Comparison of ENCODE assay signal across 8 mouse cellular contexts in the genomic region with DNA sequence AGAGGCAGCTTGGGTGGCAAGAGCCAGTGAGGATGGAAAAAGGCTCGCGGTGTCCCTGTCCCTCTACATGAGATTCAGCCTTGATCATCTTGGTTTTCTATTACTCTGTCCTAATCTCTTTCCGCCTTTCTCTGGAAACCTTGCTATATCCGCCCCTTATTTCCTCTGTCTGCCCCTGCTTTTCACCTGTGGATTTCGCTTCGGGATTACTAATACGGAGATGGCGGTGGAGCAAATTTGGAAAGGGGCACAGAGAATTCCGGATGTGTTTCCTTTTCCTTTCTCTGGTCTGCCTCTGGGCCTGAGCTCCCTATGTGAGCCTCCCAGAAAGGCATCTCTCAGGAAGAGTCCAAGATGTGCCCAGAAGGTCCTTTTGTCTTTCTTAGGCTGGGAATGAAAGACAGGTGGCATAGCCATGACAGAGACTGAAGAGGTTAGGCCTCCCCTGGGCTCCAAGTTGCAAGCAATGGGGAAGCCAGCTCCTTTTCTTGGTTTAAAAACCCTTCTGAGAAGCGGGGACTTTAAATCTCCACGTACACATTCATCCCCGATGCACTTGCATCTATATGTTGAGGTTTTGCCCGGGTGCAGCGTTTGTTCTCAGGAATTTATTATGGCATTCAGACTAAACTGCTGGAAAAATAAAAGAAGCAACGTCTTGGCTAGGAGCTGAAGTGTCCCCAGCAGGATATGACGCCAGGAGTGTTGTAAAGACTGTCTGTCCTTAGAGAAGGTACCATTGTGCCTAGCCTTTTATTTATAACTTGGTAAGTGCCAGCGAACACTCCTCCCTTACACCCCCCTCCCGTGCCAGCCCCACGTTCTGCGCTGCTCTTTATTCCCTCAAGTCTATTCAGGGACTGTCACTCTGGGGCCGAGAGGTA. TPM values are rescaled to one million over a fixed set of nuclear protein-coding genes. Genes with fewer than 3 reads are reported as not detected.
DNase-seq lines count a peak whose midpoint lies in the region; ATAC-seq lines count a peak whose summit lies in the region.

No protein-coding gene starts in this region.

- peak overlapping the region; percentile 44; the same call in 1 of the 2 replicates for H3K4me2 ChIP-seq in forebrain, embryonic 11.5 days (ENCODE audit: low read depth, low read length, severe bottlenecking)
- H3K4me2 ChIP-seq in forebrain, embryonic 15.5 days (replicated peaks) = no peak overlapping the region
- 0 out of 2 replicates have a peak overlapping the region, but pooled peaks have one; percentile 43 for H3K4me2 ChIP-seq in liver, embryonic 15.5 days

- H3K9me3 ChIP-seq in forebrain, embryonic 11.5 days (ENCODE audit: control insufficient read depth, low read length) = no peaks in the 10 kb centered on the region
- H3K9me3 ChIP-seq in forebrain, embryonic 15.5 days = no peaks in the 10 kb centered on the region
- H3K9me3 ChIP-seq in megakaryocyte, embryonic 14.5 days = peaks cover 10% of the 10 kb centered on the region; the same call in 1 of the 2 replicates
- no peaks in the 10 kb centered on the region for H3K9me3 ChIP-seq in liver, embryonic 15.5 days (replicated peaks)

- H3K9ac ChIP-seq in forebrain, embryonic 11.5 days (ENCODE audit: low read length) = no peak overlapping the region
- H3K9ac ChIP-seq in forebrain, embryonic 15.5 days (replicated peaks) = no peak overlapping the region
- no peak overlapping the region for H3K9ac ChIP-seq in liver, embryonic 15.5 days

- H3K4me1 ChIP-seq in forebrain, embryonic 11.5 days (replicated peaks; ENCODE audit: control insufficient read depth, insufficient read depth, low read length) = peaks cover 10% of the 10 kb centered on the region; the same call in 1 of the 2 replicates
- peaks cover 9% of the 10 kb centered on the region for H3K4me1 ChIP-seq in forebrain, embryonic 15.5 days
- H3K4me1 ChIP-seq in megakaryocyte, embryonic 14.5 days = peaks cover 49% of the 10 kb centered on the region
- peaks cover 10% of the 10 kb centered on the region for H3K4me1 ChIP-seq in liver, embryonic 15.5 days (replicated peaks)

- no peak for ATAC-seq in forebrain, embryonic 11.5 days (replicated peaks; ENCODE audit: low FRiP score)
- no peak for ATAC-seq in forebrain, embryonic 15.5 days (replicated peaks)
- ATAC-seq in megakaryocyte, adult 5-6 weeks (ENCODE audit: poor library complexity, severe bottlenecking) = no peak
- ATAC-seq in liver, embryonic 15.5 days (ENCODE audit: insufficient read depth) = no peak

- H3K27me3 ChIP-seq in forebrain, embryonic 11.5 days (ENCODE audit: control insufficient read depth, insufficient read depth, low read length) = peaks cover 93% of the 10 kb centered on the region
- H3K27me3 ChIP-seq in forebrain, embryonic 15.5 days = peaks cover 92% of the 10 kb centered on the region
- H3K27me3 ChIP-seq in megakaryocyte, embryonic 14.5 days (replicated peaks) = peaks cover 96% of the 10 kb centered on the region
- H3K27me3 ChIP-seq in liver, embryonic 15.5 days = peaks cover 99% of the 10 kb centered on the region

- DNase-seq in forebrain, embryonic 11.5 days (ENCODE audit: low spot score) = peak; percentile 51
- no peak for DNase-seq in right cerebral cortex, adult 18-20 months
- no peak for DNase-seq in cerebellum, postnatal 10 days
- DNase-seq in cerebellum, postnatal 36 days = no peak

- peak overlapping the region; percentile 29 for H3K4me3 ChIP-seq in forebrain, embryonic 11.5 days (ENCODE audit: low read depth, low read length)
- no peak overlapping the region for H3K4me3 ChIP-seq in forebrain, embryonic 15.5 days
- H3K4me3 ChIP-seq in megakaryocyte, embryonic 14.5 days (replicated peaks) = peak overlapping the region; percentile 90
- H3K4me3 ChIP-seq in liver, embryonic 15.5 days (replicated peaks) = peak overlapping the region; percentile 18; the same call in 1 of the 2 replicates

- H3K36me3 ChIP-seq in forebrain, embryonic 11.5 days (ENCODE audit: control insufficient read depth, insufficient read depth, low read length) = no peaks in the 10 kb centered on the region
- no peaks in the 10 kb centered on the region for H3K36me3 ChIP-seq in forebrain, embryonic 15.5 days
- H3K36me3 ChIP-seq in megakaryocyte, embryonic 14.5 days (replicated peaks; ENCODE audit: low read length) = no peaks in the 10 kb centered on the region
- H3K36me3 ChIP-seq in liver, embryonic 15.5 days (replicated peaks) = no peaks in the 10 kb centered on the region

- WGBS in forebrain, embryonic 11.5 days = 1% methylated on average over 21 of the region's 21 CpGs
- 1% methylated on average over 21 of the region's 21 CpGs for WGBS in forebrain, embryonic 15.5 days
- WGBS in liver, embryonic 15.5 days (ENCODE audit: insufficient replicate concordance) = 2% methylated on average over 21 of the region's 21 CpGs

- H3K27ac ChIP-seq in forebrain, embryonic 11.5 days (ENCODE audit: low read depth, low read length) = no peak overlapping the region
- H3K27ac ChIP-seq in forebrain, embryonic 15.5 days (replicated peaks) = no peak overlapping the region
- no peak overlapping the region for H3K27ac ChIP-seq in liver, embryonic 15.5 days (replicated peaks)

RNA-seq across cellular contexts. Expression of gene Pax3, which starts 0.7 kb away (rescaled TPM):
- 4.4 and 4.7 TPM in 2 replicates for polyA plus RNA-seq in forebrain, embryonic 11.5 days (2014; fragmentation: Nextera tagmentation; extraction: Ambion mirVana)
- polyA plus RNA-seq in forebrain, embryonic 15.5 days (2015; fragmentation: Nextera tagmentation; extraction: Ambion mirVana) = 0.19 and 0.70 TPM in 2 replicates
- polyA plus RNA-seq in megakaryocyte, embryonic 14.5 days (2012; ENCODE audit: insufficient read depth, low replicate concordance) = not detected in 2 replicates
- total RNA-seq in megakaryocyte, adult 5-6 weeks (2015) = not detected in 2 replicates
- not detected in 2 replicates for total RNA-seq in megakaryocyte, adult 5-6 weeks (2017)
- polyA plus RNA-seq in liver, embryonic 15.5 days (2015; fragmentation: Nextera tagmentation; extraction: Ambion mirVana) = 0.02 and 0.06 TPM in 2 replicates
